Mouse (Mus musculus) ES-E14 (cell line): ENCODE data around the gene Tmem160. TPM values are rescaled to one million over a fixed set of nuclear protein-coding genes. Genes with fewer than 3 reads are reported as not detected.

Source experiments
- DNase-seq: peaks from one replicate; pipeline ENCODE4 v3.0.0-alpha.2; 2013; ENCODE audit warnings: low read depth, low spot score
- H3K27ac ChIP-seq: 2 replicates; pipeline ENCODE4 v1.5.1; 2012; ENCODE audit warnings: low read depth, mild to moderate bottlenecking, low read length, moderate library complexity, mixed read lengths; ENCODE audit not compliant: poor library complexity, insufficient read depth, severe bottlenecking
- H3K36me3 ChIP-seq: 2 replicates; pipeline ENCODE4 v1.6.1; 2012; ENCODE audit warnings: mild to moderate bottlenecking, low read length, moderate library complexity, mixed read lengths; ENCODE audit not compliant: control insufficient read depth, poor library complexity, insufficient read depth, severe bottlenecking
- H3K4me1 ChIP-seq, 2 experiments: fragments of 150-350 bp in 1 of 2; sonication (generic) in 1 of 2; 2 replicates each; pipeline ENCODE4 v1.6.1; 2012; ENCODE audit warnings: low read length in 2 of 2, mild to moderate bottlenecking in 1 of 2, mixed read lengths in 1 of 2; ENCODE audit not compliant: control insufficient read depth in 2 of 2, insufficient read depth in 2 of 2, poor library complexity in 1 of 2
- H3K4me3 ChIP-seq, 2 experiments: fragments of 150-350 bp in 1 of 2; sonication (generic) in 1 of 2; 2 replicates each; pipeline ENCODE4 v1.5.1; 2012; ENCODE audit warnings: low read length in 2 of 2, low read depth in 1 of 2, mild to moderate bottlenecking in 1 of 2, mixed read lengths in 1 of 2; ENCODE audit not compliant: insufficient read depth in 1 of 2, poor library complexity in 1 of 2, severe bottlenecking in 1 of 2
- H3K9ac ChIP-seq: 2 replicates; pipeline ENCODE4 v1.6.1; 2012; ENCODE audit warnings: low read depth, mild to moderate bottlenecking, low read length, mixed read lengths; ENCODE audit not compliant: poor library complexity, insufficient read depth, severe bottlenecking
- H3K9me3 ChIP-seq: fragments of 150-350 bp; sonication (generic); 2 replicates; pipeline ENCODE4 v1.6.1; 2012; ENCODE audit warnings: low read depth, mild to moderate bottlenecking, low read length; ENCODE audit not compliant: control insufficient read depth, insufficient read depth
- CHD2 ChIP-seq: IDR thresholded peaks from 2 replicates; pipeline ENCODE4 v1.6.1; 2014; ENCODE audit warnings: mild to moderate bottlenecking, low read depth, low read length, inconsistent platforms
- HCFC1 ChIP-seq: IDR thresholded peaks from 2 replicates; pipeline ENCODE4 v1.6.1; 2012; ENCODE audit warnings: low read length, inconsistent platforms, borderline replicate concordance; ENCODE audit not compliant: insufficient read depth
- MAFK ChIP-seq: IDR thresholded peaks from 2 replicates; pipeline ENCODE4 v1.6.1; 2014; ENCODE audit warnings: mild to moderate bottlenecking, low read depth, low read length, inconsistent platforms; ENCODE audit not compliant: insufficient read depth
- ZC3H11A ChIP-seq: IDR thresholded peaks from 2 replicates; pipeline ENCODE4 v1.6.1; 2012; ENCODE audit warnings: low read depth, mild to moderate bottlenecking, inconsistent platforms, low read length, borderline replicate concordance
- ZNF384 ChIP-seq: IDR thresholded peaks from 2 replicates; pipeline ENCODE4 v1.6.1; 2012; ENCODE audit warnings: low read depth, low read length, inconsistent platforms
- in situ Hi-C, 2 experiments: fragments of 600-800 bp; cut with MboI; formaldehyde crosslinking; loops; one replicate each; pipeline ENCODE4 v1.15.1; 2025; ENCODE audit warnings: low sequenced_read_pairs in 2 of 2, inconsistent platforms in 1 of 2; ENCODE audit not compliant: unreplicated experiment in 2 of 2
- total RNA-seq: library from RNA; depleted of rRNA; stranded (reverse); fragments of 300-350 nt; gene quantifications from 2 replicates; pipeline ENCODE4 v1.2.3, GENCODE M21; 2012

Tmem160 gene
- total RNA-seq, 1 experiment: 82.7 TPM

GRCm38 (mm10) chr7:16420493-16421118, 32.0 kb upstream of the Tmem160 start:
- Histone ChIP-seq H3K9ac (no peak overlapping the region), H3K27ac (no peak overlapping the region), H3K36me3 (peaks cover 61% of the 10 kb centered on the region), H3K9me3 (no peaks in the 10 kb centered on the region), H3K4me3 (no peak overlapping the region), H3K4me1 (peaks cover 0 to under 1% of the 10 kb centered on the region in 2 experiments; a peak in 1 of 4 replicates)
- TF ChIP-seq CHD2 (no peak), ZNF384 (no peak), ZC3H11A (no peak), HCFC1 (no peak), MAFK (no peak)
- DNase-seq: no peak
- in situ Hi-C loops: no loop called here

- Histone ChIP-seq H3K9me3 (no peaks in the 10 kb centered on the region), H3K27ac (no peak overlapping the region), H3K4me3 (no peak overlapping the region), H3K36me3 (peaks cover 62% of the 10 kb centered on the region), H3K4me1 (no peaks in the 10 kb centered on the region), H3K9ac (no peak overlapping the region)
- in situ Hi-C loops: no loop called here
- no peak for TF ChIP-seq MAFK
- no peak for TF ChIP-seq ZC3H11A
- no peak for TF ChIP-seq ZNF384
- TF ChIP-seq CHD2: no peak
- TF ChIP-seq HCFC1: no peak
- no peak for DNase-seq
These were observed 30.2 kb upstream of the Tmem160 start for GRCm38 (mm10) chr7:16422222-16422856.

GRCm38 (mm10) chr7:16423731-16424130, 28.8 kb upstream of the Tmem160 start:
- H3K36me3 ChIP-seq: peaks cover 64% of the 10 kb centered on the region
- DNase-seq: no peak
- TF ChIP-seq ZC3H11A (no peak), ZNF384 (no peak), MAFK (no peak), HCFC1 (no peak), CHD2 (no peak)

GRCm38 (mm10) chr7:16425721-16426120, 26.9 kb upstream of the Tmem160 start:
- H3K4me1 ChIP-seq: no peaks in the 10 kb centered on the region
- no peak overlapping the region for H3K9ac ChIP-seq
- in situ Hi-C loops: no loop called here
- H3K4me3 ChIP-seq: no peak overlapping the region
- H3K36me3 ChIP-seq: peaks cover 68% of the 10 kb centered on the region
- H3K27ac ChIP-seq: no peak overlapping the region
- DNase-seq: no peak
- TF ChIP-seq ZC3H11A (no peak), ZNF384 (no peak), MAFK (no peak), CHD2 (no peak), HCFC1 (no peak)
- no peaks in the 10 kb centered on the region for H3K9me3 ChIP-seq

More at GRCm38 (mm10) chr7:16423731-16424130, 28.8 kb upstream of the Tmem160 start:
- Histone ChIP-seq H3K9ac (no peak overlapping the region), H3K4me1 (no peaks in the 10 kb centered on the region), H3K9me3 (no peaks in the 10 kb centered on the region), H3K27ac (no peak overlapping the region), H3K4me3 (no peak overlapping the region)
- in situ Hi-C loops: no loop called here
